Mouse (Mus musculus) lung, embryonic 15.5 days (tissue): Measurements from ENCODE around the gene Gm10234. TPM values are rescaled to one million over a fixed set of nuclear protein-coding genes. Genes with fewer than 3 reads are reported as not detected.

Experiments
- polyA plus RNA-seq: library from polyadenylated mRNA; unstranded; fragments of >200 nt; fragmentation: Nextera tagmentation; extraction: Ambion mirVana; gene quantifications from 2 replicates; pipeline ENCODE4 v1.2.1, GENCODE M21; 2015

The Gm10234 gene
- polyA plus RNA-seq, 1 experiment from 2014 or later: not detected

Other genes starting within 250 kb of the Gm10234 start
- 1.8 and 2.1 TPM in 2 replicates for gene Kbtbd8, start 204.9 kb upstream of the Gm10234 start, polyA plus RNA-seq